Mouse (Mus musculus) embryo, embryonic 9.5 days (tissue): Measurements from ENCODE around the gene Slc47a2.

Experiments used
- DNase-seq: peaks from one replicate; pipeline ENCODE4 v3.0.0-alpha.2; 2017; ENCODE audit errors: extremely low spot score

The Slc47a2 gene

DNA sequence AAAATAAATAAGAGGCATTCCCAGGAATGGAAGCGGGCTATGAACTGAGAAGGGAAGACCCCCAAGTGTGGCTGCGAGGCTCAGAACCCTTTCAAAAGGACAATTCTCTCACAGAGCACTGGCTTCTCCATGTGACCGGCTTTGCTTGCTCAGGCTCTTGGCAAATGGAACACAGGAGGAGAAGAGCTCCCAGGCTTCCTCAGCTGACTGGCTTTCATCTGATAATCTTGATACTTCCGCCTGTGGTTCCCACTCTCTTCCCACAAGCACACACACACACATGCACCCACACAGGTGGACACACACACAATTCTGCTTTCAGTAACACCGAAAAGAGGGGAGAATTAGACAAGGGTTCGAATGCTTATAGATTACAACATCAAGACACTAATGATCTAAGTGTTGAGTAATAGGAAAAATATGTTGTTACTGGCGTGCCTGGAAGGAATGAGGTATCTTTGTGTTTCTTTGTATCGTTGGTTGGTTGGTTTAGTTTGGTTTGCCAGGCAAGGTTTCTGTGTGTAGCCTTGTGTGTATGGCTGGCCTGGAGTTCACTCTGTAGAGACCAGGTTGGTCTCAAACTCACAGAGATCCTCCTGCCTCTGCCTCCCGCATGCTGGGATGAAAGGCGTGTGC lies 59.1 kb downstream of the Slc47a2 start:
- DNase-seq: no peak

DNA sequence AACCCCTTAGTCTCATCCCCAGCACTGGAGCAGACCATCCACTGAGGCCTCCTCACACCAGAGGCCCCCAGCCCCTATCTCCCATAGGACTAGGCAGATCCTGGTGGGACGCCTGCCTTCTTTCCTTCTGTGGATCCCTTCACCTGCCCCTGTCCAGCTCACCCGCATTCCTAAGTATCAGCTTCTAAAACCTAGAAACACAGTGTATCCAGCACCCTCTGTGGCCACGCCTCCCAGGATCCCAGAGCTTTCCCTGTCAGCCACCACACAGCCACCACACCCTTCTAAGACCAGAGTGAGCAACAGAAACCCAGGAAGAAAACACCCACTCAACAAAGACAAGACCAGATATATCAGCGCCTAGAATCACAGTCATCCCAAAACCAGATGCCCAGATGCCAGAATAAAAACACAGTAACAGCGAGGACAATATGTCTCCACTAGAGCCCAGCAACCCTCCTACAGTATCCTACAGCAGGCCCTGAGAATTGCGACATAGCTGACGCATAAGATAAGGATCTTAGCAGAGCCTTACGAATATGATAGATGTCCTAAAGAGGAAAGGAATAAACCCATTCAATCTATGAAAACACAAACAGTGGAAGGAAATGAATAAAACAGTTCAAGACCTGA lies 64.1 kb downstream of the Slc47a2 start:
- no peak for DNase-seq

DNA sequence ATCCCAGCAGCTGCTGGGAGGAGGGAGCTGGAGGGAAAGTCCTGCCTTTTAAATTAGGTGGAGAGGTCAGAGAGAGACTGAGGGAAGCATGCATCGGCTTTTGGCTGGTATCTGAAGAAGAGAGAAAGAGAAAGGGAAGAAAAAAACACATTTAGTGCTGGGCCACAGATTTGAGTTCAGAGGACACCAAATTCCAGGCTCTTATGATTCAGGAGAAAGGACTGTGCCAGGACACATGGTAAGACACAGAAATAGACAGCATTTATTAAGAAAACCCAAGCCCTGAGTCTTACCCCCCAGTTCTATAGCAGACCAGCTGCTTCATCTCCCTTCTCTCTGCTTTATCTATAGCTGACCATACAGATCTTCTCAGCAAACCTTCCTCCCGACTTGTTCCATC lies 64.7 kb downstream of the Slc47a2 start:
- no peak for DNase-seq

DNA sequence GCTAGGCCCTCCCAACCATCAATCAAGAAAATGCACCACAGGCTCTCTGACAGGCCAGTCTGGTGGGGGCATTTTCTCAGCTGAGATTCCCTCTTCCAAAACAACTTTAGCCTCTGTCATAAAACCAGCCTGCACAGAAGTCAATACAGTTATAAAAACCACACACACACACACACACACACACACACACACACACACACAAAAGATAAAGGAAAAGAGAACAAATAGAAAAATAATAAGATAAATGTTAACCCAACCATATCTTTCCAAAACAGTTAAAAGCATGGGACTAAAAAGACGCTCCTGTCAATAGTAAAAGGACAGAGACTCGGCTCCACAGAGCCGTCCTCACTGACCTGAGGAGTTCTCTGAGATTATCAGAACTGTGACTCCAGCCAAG lies 66.2 kb downstream of the Slc47a2 start:
- DNase-seq: no peak

DNA sequence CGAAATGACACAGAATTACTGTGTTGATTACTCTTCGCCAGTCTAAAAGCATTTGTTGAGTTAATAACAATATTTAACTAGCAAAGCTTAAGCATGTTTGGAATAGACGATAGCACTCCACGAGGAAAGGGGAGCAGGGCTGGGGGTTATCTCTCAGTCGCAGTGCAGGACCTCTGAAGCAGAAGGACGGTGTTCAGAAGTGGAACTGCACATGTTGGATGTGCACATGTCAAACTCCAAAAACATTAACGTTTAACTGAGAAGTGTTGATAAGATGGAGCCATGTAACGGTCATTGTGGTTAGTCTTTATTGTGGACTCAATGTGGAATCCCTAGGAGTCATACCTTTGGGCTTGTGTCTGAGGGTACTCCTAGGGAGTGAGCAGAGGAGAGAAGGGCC lies 67.6 kb downstream of the Slc47a2 start:
- DNase-seq: no peak

DNA sequence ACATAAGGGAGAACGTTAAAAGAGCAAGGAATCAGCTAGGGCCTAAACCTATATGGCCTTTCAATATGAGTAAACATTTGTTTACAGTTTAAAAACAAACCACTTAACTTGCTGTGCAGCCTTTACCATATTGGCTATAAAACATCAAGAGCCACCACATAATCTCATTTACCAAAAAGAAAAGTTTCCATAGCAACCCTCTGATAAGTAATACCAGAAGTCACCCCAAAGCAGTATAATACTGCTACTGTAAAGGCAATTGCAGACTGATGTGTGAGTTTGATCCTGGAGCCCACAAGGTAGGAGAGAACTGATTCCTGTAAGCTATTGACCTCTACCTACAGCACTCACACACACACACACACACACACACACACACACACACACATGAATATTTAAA lies 68.2 kb downstream of the Slc47a2 start:
- DNase-seq: no peak

DNA sequence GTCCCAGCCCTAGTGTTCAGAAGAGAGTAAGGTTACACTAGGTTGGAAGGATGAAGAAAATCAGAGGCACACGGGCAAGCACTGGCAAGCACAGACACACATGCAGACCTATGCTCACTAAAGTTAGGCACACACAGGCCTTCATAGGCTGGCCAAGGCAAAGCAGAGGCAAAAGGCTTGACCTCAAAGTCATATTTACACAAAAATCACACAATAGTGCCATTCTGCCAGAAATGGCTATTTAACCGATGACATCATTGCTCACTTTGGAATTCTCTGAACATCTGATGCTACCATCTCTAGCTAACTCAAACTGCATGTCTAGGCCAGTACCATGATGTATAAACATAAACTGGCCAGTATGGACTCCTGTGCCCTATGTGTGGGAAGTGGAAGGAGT lies 68.7 kb downstream of the Slc47a2 start:
- no peak for DNase-seq

DNA sequence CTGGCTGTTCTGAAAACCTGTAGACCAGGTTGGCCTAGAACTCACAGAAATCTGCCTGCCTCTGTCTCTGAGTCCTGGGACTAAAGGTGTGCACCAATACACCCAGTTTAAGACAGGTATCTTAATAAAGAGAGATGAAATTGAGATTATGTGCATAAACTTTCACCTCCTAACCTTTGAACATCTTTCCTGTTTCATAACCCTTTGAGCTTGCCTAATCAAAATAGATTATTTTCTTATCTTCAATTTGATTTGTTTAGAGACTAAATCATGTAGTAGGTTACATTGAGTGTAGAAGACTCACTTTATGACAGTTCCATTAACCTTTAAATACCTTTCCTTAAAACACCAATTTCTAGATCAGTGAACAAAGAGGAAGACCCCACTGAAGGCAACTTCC lies 71.0 kb downstream of the Slc47a2 start:
- no peak for DNase-seq

DNA sequence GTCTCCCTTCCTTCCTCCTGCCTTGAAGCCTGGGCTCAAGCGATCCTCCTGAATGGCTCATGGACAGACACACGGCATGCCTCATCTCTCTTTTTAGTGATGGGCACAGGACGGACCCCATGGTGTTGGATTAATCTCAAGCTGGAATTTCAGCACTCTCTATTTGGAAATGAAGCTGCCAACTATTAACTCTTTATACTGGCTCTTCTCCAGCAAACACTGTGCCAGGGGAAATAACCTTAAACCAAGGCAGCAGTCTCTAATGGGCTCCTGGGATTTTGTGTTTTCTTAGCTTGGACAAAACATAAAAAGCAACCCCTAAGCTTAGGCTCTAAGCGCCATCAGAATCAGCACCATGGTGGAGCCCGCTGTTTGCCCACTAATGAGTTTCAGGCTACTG lies 72.3 kb downstream of the Slc47a2 start:
- no peak for DNase-seq

DNA sequence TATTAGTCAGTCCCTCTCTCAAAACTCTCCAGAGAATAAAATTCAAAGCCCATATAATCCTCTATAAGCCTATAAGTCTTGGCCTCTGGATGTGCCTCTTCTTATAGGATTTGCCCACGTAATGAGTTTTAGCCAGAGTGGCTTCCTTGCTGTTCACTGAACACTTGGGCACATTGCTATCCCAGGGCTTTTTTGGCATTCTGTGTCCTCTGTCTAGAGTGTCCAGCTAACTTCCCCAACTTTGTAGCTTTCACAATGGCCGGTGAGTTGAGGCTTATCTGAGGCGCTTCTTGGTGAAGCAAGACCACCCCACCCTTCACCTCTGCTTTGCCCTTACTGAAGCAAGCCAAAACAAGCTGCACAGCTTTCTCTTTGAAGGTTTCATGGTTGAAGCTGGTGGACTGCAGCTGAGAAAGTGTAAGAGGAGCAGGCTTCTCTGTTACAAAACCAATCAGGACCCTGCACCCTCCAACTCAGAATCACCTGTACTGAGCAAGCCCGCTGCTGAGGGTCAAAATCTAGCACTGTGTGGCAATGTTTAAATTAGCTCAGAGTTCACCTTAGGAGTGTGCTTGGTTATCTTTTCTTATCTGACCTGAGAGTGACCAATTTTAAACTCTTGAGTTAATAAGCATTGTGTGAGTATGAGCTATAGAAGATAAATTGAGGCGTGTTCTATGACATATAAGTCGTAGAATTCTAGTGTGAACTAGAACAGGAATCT lies 73.9 kb downstream of the Slc47a2 start:
- no peak for DNase-seq

DNA sequence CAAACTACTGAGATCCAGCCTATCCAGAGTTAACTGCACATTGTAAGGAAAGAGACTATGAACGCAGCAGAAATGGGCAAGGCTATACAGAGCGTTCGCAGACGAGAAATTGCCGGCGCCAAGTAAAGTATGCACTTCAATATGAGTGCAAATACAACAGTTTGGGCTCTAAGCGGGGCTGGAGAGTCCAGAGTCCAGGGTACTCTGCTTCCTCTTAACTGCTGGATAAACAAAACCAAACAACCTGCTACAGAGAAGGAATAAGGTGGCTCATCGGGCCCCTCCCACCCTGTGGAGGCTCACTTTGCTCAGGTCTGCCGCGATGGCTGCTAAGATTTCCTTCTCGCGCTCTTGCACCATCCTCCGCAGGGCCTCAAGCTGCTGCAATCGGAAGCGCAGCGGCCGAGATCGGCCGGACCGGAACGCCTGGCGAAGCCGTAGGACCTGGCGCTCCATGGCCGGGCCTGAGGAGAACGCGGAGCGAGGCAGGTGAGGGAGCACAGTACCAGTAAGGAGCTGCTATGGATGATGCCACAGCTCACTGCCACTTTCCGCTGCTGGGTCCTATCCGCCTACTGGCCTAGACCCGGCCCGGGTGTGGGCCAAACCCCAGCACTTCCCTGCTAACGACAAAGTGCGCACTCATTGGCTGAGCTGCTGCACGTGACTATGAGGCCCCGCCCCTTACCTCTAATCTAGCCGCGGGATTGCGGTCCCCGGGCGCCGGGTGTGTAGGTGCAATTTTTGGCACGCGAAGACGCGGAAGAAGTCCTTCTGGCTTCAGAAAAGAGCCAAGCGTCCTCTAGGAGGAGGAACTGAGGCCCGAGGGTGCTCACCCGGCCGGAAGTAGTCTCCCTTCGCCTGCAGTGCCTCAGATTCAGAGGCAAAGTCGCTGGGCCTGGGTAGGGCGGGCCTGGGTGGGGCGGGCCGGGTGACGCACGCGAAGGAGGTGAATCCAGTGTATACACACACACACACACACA lies 75.8 kb downstream of the Slc47a2 start, which contains the start of gene Aldh3a2:
Aldh3a2 (minus strand) TSS at position 914 of the 983 bp plus-strand sequence.
- DNase-seq: peak; percentile 93

DNA sequence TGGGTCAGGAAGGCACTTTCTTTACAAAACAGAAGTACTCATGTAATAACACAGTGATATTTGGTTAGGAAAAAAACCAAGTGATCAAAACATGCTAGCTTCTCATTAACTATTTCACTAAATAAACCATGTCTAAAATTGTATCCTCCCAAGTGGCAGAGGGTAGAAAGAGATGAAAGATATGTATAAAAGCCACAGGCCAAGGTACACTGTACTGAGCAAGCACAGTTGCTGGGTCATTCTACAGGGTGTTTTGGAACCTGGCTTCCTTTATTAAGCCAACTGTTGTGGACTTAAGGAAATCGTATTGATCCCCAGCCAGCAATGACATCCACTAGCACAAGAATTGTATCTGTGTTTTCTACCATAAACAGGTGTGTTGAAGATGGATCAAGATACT lies 78.8 kb downstream of the Slc47a2 start:
- no peak for DNase-seq

DNA sequence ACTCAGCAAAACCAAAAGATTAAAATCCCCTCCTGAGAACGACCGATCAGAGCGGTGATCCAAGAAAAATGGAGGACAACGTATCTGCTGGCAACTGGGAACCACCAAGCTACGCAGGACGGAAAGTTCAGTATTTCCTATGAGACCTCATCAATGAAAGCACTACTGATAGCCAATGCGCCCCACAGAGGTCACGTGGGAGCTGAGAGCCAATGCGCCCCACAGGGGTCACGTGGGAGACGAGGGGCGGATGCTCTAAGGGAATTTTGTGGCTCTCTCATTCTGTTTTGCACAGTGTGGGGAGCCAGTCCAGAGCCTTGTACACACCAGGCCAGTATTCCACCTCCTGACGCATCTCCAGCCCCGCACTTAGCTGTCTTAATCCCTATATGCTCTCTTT lies 80.1 kb downstream of the Slc47a2 start:
- no peak for DNase-seq

DNA sequence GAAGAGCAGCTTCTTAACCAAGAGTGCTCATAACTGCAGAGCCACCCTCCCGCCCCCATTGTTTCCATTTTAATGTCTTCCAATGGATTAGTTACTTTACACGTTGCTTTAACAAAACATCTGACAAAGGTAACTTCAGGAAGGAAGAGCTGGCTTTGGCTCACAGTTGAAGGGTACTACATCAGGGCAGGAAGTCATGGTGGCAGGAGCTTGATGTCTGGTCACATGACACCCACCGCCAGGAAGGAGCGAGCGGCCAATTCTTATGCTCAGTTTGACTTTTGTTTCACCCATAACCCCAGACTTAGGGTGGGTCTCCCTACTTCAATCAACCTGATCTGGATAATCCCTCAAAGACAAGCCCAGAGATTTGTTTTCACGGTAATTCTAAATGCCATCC lies 83.6 kb downstream of the Slc47a2 start:
- no peak for DNase-seq

DNA sequence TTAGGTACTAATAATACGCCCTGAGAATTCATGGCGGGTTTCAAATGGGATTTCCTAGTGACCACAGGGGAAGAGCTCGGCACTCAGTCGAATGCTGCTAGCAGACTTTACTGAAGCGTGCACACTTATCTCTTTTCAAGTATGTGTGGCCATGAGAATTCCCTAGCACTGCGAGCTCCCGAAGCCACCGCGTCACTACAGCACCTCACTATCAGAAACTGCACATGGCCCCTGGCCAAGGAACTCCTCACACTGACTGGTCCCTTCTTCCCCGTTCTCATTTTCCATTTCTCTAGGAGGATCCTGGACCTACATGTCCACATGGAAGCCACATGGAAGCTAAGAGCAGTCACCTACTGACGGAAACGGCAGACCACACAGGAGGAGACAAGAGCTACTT lies 89.9 kb downstream of the Slc47a2 start:
- DNase-seq: no peak

DNA sequence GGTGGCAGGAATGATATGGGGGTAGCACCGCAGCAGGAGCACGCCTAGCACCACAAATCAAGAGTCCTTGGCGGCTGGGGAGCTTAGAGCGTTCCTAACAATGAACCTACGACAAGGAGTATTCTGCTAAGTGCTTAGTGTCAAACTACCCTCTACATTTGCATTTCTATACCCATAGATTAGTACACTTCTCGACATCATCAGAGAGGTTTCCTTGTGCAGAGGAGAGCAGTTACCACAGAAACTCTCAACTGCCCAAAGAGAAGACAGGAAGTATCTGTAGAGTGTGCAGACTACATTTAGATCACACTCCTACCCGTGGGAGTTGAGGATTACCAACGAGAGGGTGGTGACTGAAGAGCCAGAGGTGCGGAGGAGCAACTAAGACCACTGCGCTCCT lies 90.9 kb downstream of the Slc47a2 start:
- DNase-seq: no peak
